Mouse (Mus musculus) intestine, embryonic 15.5 days (tissue): ENCODE measurements around the gene Phldb1. TPM values are rescaled to one million over a fixed set of nuclear protein-coding genes. Genes with fewer than 3 reads are reported as not detected.
"Not testable (repeated sequence)": the region's sequence is repeated elsewhere in the genome, so short reads cannot be mapped to it uniquely, and the experiment has no call there.

Source experiments
- ATAC-seq: fragments of 200-750 bp; cut with Nextera tagmentation; 2 replicates; pipeline ENCODE4 v1.8.0; 2017; ENCODE audit warnings: moderate TSS enrichment, moderate library complexity
- H3K27ac ChIP-seq: fragments of 300-500 bp; sonication (generic); 2 replicates; pipeline ENCODE4 v1.5.1; 2015; ENCODE audit warnings: mild to moderate bottlenecking, inconsistent platforms
- H3K27me3 ChIP-seq: fragments of 300-500 bp; sonication (generic); replicated peaks from 2 replicates; pipeline ENCODE4 v1.6.1; 2015; ENCODE audit warnings: inconsistent platforms
- H3K36me3 ChIP-seq: fragments of 300-500 bp; sonication (generic); 2 replicates; pipeline ENCODE4 v1.6.1; 2015; ENCODE audit warnings: inconsistent platforms
- H3K4me1 ChIP-seq: fragments of 300-500 bp; sonication (generic); replicated peaks from 2 replicates; pipeline ENCODE4 v1.6.1; 2015; ENCODE audit warnings: inconsistent platforms
- H3K4me2 ChIP-seq: fragments of 300-500 bp; sonication (generic); replicated peaks from 2 replicates; pipeline ENCODE4 v1.6.1; 2015; ENCODE audit warnings: mild to moderate bottlenecking, inconsistent platforms
- H3K4me3 ChIP-seq: fragments of 300-500 bp; sonication (generic); replicated peaks from 2 replicates; pipeline ENCODE4 v1.5.1; 2015; ENCODE audit warnings: inconsistent platforms
- H3K9ac ChIP-seq: fragments of 300-500 bp; sonication (generic); 2 replicates; pipeline ENCODE4 v1.6.1; 2015; ENCODE audit warnings: inconsistent platforms
- H3K9me3 ChIP-seq: fragments of 300-500 bp; sonication (generic); 2 replicates; pipeline ENCODE4 v1.6.1; 2016; ENCODE audit warnings: inconsistent platforms
- WGBS: fragments of 180-500 bp; shearing (Covaris S2); methylation state at CpG from one replicate; pipeline ENCODE4 v1.1.7; 2015; 5-methylcytosine and 5-hydroxymethylcytosine counted together
- polyA plus RNA-seq: library from polyadenylated mRNA; unstranded; fragments of >200 nt; fragmentation: Nextera tagmentation; extraction: Ambion mirVana; gene quantifications from 2 replicates; pipeline ENCODE4 v1.2.1, GENCODE M21; 2015

Gene Phldb1
- 17.6 and 18.9 TPM in 2 replicates for polyA plus RNA-seq

DNA sequence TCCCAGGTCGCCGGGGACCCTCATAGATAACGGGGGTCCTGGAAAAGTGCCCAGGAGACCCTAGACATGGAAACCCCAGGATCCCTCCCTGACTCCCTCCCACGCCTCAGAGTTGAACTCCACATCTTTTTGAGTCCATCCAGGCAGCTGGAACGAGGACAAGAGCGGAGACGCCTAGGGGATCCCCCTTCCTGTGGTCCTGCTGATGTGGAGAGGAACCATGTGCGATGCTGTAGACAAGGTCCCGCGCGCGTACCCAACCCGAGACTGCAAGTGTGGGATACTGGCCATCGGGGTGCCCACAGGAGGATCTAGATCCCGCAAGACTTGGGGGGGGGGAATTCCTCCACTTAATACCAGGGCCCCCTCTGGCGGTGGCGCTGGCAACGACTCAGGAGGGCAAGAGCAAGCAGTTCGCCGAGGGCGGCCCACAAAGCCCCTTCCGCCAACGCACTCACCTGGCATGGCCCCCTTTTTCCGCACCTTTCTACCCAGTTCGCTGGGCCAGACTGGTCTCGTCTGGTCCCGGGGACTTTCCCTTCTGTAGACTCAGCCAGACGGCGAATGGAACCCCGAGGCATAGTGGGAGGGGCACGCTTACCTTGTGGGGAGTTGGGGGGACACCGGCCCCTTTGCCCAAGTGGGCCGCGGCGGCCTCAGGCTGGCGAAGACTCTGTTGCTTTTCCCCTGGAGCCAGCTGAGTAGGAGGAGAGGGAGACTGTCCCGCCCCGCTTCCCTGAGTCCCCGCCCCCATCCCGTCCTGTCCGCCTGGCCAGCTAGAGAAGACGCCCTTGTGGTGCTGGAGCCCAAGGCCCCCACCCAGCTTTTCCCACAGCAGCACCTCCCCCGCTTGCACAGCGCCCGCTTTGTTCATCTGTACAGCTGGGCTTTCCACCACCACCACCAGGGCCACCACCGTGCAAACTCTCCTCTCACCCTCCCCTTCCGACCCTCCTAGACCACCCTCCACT lies at the start of gene Phldb1:
Gene Phldb1 (minus strand): TSS at position 675 of the 971 bp plus-strand sequence.
- peaks cover 31% of the 10 kb centered on the region for H3K4me1 ChIP-seq
- H3K9ac ChIP-seq: peak within 1 kb of the TSS; percentile 61
- H3K9me3 ChIP-seq: no peaks in the 10 kb centered on the region
- H3K27ac ChIP-seq: peak within 1 kb of the TSS; percentile 75
- ATAC-seq: peak; percentile 84
- H3K4me2 ChIP-seq: peak within 1 kb of the TSS; percentile 95
- H3K4me3 ChIP-seq: peak within 1 kb of the TSS; percentile 62
- H3K36me3 ChIP-seq: no peaks in the 10 kb centered on the region
- WGBS: 1% methylated on average over 47 of the region's 47 CpGs
- H3K27me3 ChIP-seq: peaks cover 6% of the 10 kb centered on the region

DNA sequence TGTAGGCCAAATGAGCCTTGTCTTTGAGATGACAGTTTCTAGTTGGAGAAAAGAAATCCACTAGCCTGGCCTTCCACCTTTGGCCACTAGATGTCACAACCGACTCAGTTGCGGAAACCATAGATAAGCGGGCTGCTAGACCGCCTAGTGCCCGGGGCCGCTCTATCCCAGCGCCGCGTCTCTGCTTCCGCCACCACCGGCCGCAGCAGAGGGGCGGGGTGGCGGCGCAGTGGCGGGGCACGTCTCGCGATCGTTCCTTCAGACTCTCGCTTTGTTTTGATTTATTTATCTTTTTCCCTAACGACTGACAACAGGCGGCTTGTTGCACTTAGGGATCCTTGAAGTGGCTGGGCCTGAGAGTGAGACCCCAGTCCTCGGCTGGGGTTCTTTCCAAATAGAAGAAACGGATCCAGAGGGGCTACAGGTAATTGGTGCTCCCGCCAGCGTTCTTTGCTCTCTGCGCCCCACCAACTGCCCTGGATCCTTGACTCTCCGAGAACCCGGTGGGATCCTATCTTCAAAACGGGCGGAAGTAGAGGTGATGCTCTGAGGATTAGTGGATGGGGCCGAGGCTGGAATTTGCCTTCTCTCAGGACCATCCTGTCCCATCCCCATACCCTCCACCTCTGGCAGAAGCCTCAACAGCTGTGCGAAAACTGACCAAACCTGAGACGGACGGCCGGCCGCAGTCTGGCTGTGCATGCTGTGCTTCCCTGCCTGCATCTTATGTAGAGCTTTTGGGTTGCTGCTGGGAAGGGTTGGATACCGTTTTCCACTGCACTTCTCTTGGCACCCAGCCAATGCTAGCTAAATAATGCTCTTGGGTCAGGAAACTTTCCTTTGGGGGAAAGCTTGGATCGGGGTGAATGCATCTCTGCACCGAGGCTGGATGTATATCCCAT lies 38.0 kb upstream of the Phldb1 start:
- Histone ChIP-seq H3K27ac (peak overlapping the region; percentile 87), H3K9me3 (no peaks in the 10 kb centered on the region), H3K27me3 (no peaks in the 10 kb centered on the region), H3K4me3 (peak overlapping the region; percentile 79), H3K9ac (peak overlapping the region; percentile 81), H3K4me2 (peak overlapping the region; percentile 82), H3K36me3 (no peaks in the 10 kb centered on the region), H3K4me1 (no peaks in the 10 kb centered on the region)
- ATAC-seq: peak; percentile 99
- under 1% methylated on average over 41 of the region's 41 CpGs for WGBS

DNA sequence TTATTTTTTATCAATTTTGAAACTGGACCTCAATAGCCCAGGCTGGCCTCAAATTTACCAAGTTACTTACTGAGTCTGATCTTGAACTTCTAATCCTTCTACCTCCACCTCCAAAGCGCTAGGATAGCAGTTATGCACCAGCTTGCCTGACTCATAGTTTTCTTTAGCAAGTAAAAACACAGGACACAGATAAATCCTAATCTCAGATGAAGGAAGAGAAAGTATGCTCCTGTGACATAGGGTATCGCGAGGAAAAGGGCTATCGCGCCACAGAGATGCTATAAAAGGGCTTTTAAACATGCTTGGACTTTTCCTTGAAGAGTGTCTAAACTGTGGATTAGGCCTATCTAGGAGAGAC lies 37.4 kb upstream of the Phldb1 start:
- 25% methylated on average over 5 of the region's 5 CpGs for WGBS
- peak overlapping the region; percentile 79 for H3K4me3 ChIP-seq
- no peaks in the 10 kb centered on the region for H3K9me3 ChIP-seq
- H3K27ac ChIP-seq: 0 out of 2 replicates have a peak overlapping the region, but pooled peaks have one; percentile 60
- H3K9ac ChIP-seq: 0 out of 2 replicates have a peak overlapping the region, but pooled peaks have one; percentile 17
- H3K36me3 ChIP-seq: no peaks in the 10 kb centered on the region
- 0 out of 2 replicates have a peak, but pooled peaks have one; percentile 1 for ATAC-seq
- H3K4me1 ChIP-seq: no peaks in the 10 kb centered on the region
- H3K4me2 ChIP-seq: no peak overlapping the region
- H3K27me3 ChIP-seq: no peaks in the 10 kb centered on the region

DNA sequence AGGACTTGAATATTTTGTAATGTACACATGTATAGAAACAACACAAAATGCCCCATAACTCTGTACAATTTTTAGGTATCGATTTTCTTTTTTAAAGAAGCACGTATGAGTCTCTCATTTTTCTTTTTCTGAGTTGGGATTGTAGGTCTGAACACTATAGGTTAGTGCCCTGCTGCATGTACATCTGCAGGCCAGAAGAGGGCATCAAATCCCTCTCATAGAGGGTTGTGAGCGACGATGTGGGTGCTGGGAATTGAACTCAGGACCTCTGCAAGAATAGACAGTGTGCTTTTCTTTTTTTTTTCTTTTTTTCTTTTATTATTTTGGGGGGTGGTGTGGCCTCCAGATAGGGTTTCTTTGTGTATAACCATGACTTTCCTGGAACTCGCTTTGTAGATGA lies 36.4 kb upstream of the Phldb1 start:
- ATAC-seq: no peak
- 89% methylated on average over 5 of the region's 5 CpGs for WGBS
- H3K27ac ChIP-seq: no peak overlapping the region
- H3K4me2 ChIP-seq: no peak overlapping the region
- no peaks in the 10 kb centered on the region for H3K27me3 ChIP-seq
- H3K9me3 ChIP-seq: no peaks in the 10 kb centered on the region
- no peak overlapping the region for H3K4me3 ChIP-seq
- no peak overlapping the region for H3K9ac ChIP-seq
- H3K36me3 ChIP-seq: no peaks in the 10 kb centered on the region
- H3K4me1 ChIP-seq: no peaks in the 10 kb centered on the region

DNA sequence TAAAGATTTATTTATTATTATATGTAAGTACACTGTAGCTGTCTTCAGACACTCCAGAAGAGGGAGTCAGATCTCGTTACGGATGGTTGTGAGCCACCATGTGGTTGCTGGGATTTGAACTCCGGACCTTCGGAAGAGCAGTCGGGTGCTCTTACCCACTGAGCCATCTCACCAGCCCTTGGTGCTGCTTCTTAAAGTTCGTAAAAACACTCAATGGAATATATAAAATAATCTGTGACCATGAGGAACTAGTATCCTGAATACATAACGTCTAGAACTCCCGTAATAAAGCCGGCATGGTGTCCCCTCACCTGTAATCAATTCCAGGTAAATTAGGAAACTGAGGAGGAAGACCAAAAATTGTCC lies 33.0 kb upstream of the Phldb1 start:
- not testable (repeated sequence) for H3K4me1 ChIP-seq, H3K9me3 ChIP-seq, H3K36me3 ChIP-seq, ATAC-seq, H3K27me3 ChIP-seq, H3K27ac ChIP-seq, H3K9ac ChIP-seq
- WGBS: 31% methylated on average over 9 of the region's 9 CpGs
- Histone ChIP-seq H3K4me3 (peak overlapping the region; percentile 99), H3K4me2 (peak overlapping the region; percentile 66; the same call in 1 of the 2 replicates)

DNA sequence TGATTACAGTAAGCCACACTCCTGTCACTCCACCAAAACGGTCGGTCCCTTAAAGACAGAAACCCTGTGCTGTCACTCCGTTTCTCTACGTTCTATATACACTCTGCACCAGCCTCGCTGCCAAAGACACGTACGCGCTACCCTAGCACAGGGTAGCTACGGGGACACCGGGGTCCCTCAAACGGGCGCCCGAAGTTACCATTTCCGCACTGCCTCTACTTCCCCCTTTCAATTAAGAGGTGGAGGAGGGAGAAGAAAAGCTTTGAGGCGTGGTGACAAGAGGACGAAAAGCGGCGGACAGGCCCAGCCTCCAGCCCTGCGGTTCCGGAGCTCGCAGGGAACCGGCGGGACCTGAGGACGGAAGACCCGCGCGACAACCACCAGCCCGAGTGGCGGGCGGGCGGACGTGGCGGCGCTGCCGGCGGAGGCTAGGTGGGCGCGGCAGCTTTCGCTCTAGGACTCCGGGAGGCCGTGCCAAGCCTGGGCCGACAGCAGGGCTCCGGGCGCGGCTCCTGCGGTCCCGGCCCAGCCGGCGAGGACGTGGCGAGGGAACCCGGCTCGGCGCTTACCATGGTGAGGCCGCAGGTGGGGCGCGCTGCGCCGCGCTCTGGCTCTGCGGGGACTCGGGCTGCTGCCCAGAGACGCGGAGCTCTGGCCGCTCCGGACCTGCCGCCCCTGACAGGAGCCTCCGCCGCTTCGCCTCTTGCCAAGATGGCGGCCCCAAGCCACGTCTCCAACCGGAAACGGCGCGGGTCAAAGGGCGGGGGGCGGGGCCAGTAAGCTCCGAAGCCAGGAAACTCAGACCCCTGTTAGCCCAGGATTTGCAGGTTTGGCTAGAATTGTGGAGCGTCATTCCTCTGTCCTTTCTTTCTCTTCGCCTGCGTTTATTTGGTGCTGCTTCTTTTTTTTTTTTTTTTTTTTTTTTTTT lies 32.4 kb upstream of the Phldb1 start, which contains the start of the genes Arcn1 and Ift46:
Gene Arcn1 (minus strand): TSS at position 745 of the 928 bp plus-strand sequence.
Gene Ift46 (plus strand): TSS at position 808 of the 928 bp plus-strand sequence.
- no peaks in the 10 kb centered on the region for H3K36me3 ChIP-seq
- WGBS: under 1% methylated on average over 78 of the region's 82 CpGs
- peak; percentile 93 for ATAC-seq
- H3K27me3 ChIP-seq: no peaks in the 10 kb centered on the region
- H3K4me3 ChIP-seq: peak within 1 kb of the TSS; percentile 99
- H3K9ac ChIP-seq: peak within 1 kb of the TSS; percentile 98
- peaks cover 8% of the 10 kb centered on the region for H3K4me1 ChIP-seq
- H3K9me3 ChIP-seq: no peaks in the 10 kb centered on the region
- peak within 1 kb of the TSS; percentile 66 for H3K4me2 ChIP-seq
- peak within 1 kb of the TSS; percentile 97 for H3K27ac ChIP-seq

DNA sequence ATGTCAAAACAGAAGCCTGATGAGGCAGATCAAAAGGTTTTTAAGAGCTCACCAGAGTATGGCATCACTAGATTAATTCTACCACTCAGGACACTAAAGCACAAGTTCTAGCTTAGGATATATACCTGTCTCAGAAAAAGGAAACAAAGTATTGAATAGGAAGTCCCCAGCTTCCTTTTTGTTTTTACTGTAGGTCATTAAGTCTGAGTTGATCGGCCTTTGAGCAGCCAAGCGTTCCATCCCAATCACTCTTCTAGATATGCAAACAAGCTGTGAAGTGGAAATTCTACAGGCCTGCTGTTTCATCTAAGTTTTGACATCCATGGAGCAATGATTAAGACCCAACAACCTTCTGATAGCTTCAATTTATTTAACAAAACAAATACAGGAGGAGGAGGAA lies 25.9 kb upstream of the Phldb1 start:
- H3K9me3 ChIP-seq: no peaks in the 10 kb centered on the region
- H3K4me2 ChIP-seq: no peak overlapping the region
- no peak overlapping the region for H3K27ac ChIP-seq
- WGBS: 60% methylated on average over 2 of the region's 2 CpGs
- H3K9ac ChIP-seq: no peak overlapping the region
- H3K4me3 ChIP-seq: no peak overlapping the region
- peaks cover 8% of the 10 kb centered on the region for H3K4me1 ChIP-seq
- H3K36me3 ChIP-seq: peaks cover 12% of the 10 kb centered on the region
- H3K27me3 ChIP-seq: no peaks in the 10 kb centered on the region
- no peak for ATAC-seq

DNA sequence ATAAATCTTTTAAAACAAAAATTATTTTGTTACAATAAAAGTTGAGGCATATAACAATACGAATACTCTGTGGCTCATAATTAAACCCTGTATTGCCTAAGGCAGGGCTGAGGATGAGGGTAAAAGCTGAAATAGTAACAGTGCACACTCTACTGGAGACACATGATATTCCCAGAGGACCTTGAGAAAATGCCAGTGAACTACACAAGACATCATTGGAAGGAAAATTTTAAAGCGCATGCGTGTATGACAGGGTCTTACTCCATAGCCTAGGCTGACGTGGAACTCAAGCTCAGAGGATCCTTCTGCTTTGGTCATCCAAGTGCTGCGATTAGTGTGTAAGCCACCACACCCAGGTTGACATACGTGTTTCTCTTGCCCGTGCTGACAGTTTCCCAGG lies 13.5 kb upstream of the Phldb1 start:
- no peak for ATAC-seq
- H3K36me3 ChIP-seq: peaks cover 39% of the 10 kb centered on the region

DNA sequence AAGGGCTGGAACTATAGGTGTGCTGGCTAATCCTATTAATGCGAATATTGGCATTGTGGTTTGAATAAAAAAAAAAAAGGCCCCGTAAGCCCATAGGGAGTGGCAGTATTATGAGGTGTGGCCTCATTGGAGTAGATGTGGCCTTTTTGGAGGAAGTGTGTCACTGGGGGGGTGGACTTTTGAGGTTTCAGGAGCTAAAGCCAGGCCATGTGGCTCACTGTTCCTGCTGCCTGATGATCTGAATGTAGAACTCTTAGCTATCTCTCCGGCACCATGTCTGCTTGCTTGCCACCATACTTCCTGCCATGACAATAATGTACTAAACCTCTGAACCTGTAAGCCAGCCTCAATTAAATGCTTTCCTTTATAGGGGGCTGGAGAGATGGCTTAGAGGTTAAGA lies 12.3 kb upstream of the Phldb1 start:
- no peak overlapping the region for H3K27ac ChIP-seq
- 92% methylated on average over 3 of the region's 3 CpGs for WGBS
- no peak overlapping the region for H3K4me3 ChIP-seq
- H3K36me3 ChIP-seq: peaks cover 38% of the 10 kb centered on the region
- no peak overlapping the region for H3K4me2 ChIP-seq
- H3K9ac ChIP-seq: no peak overlapping the region
- H3K27me3 ChIP-seq: no peaks in the 10 kb centered on the region
- no peaks in the 10 kb centered on the region for H3K9me3 ChIP-seq
- H3K4me1 ChIP-seq: no peaks in the 10 kb centered on the region
- ATAC-seq: no peak

More for the DNA sequence above, 13.5 kb upstream of the Phldb1 start:
- H3K27me3 ChIP-seq: no peaks in the 10 kb centered on the region
- no peaks in the 10 kb centered on the region for H3K9me3 ChIP-seq
- H3K4me3 ChIP-seq: no peak overlapping the region
- 90% methylated on average over 7 of the region's 7 CpGs for whole genome bisulfite sequencing
- H3K4me2 ChIP-seq: no peak overlapping the region
- no peaks in the 10 kb centered on the region for H3K4me1 ChIP-seq
- no peak overlapping the region for H3K27ac ChIP-seq
- no peak overlapping the region for H3K9ac ChIP-seq

DNA sequence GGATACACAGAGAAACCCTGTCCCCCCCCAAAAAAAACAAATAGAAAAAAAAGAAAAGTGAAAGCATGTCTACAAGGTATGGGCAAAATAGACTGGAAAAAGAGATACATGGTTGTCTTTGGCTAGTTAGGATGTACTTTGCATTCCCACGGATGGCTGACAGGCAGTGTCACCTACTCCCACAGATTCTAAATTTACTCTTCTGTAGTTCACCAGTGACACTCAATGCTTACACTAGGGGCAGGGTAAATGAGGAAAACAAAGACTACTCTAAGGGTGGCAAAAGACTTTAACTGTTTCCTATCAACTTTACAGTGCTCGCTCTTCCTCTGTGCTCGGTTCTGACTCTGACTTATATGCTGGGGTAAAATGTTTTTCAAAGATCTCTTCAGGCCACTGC lies 11.7 kb upstream of the Phldb1 start:
- H3K4me1 ChIP-seq: no peaks in the 10 kb centered on the region
- no peaks in the 10 kb centered on the region for H3K9me3 ChIP-seq
- H3K4me2 ChIP-seq: no peak overlapping the region
- 83% methylated on average over 3 of the region's 3 CpGs for WGBS
- no peak overlapping the region for H3K27ac ChIP-seq
- H3K9ac ChIP-seq: no peak overlapping the region
- peaks cover 33% of the 10 kb centered on the region for H3K36me3 ChIP-seq
- no peak for ATAC-seq
- H3K27me3 ChIP-seq: no peaks in the 10 kb centered on the region
- H3K4me3 ChIP-seq: no peak overlapping the region

DNA sequence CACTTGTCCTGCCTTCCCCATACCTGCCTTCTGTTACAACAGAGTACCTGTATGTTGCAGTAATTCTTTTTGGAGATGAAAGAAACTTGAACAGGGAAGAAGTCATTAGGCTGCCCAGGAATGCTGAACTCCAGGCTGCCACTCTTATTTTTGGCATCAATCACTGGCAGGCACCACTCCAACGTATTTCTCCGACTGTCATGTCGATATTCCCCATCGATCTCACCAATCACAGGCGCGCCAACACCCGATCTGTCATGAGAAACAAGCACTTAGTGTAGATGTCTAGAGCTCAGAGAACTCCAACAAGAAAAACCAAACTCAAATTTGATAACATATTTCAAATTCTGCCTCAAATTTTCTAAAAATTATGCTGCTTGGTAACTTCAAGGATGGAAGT lies 10.4 kb upstream of the Phldb1 start:
- ATAC-seq: no peak
- H3K27me3 ChIP-seq: no peaks in the 10 kb centered on the region
- no peaks in the 10 kb centered on the region for H3K9me3 ChIP-seq
- no peak overlapping the region for H3K4me3 ChIP-seq
- WGBS: 91% methylated on average over 7 of the region's 7 CpGs
- no peak overlapping the region for H3K4me2 ChIP-seq
- no peak overlapping the region for H3K27ac ChIP-seq
- H3K36me3 ChIP-seq: peaks cover 29% of the 10 kb centered on the region
- H3K9ac ChIP-seq: no peak overlapping the region
- no peaks in the 10 kb centered on the region for H3K4me1 ChIP-seq
